Mouse (Mus musculus) neural tube, embryonic 10.5 days (tissue): Measurements from ENCODE around the gene Rrm2.
A peak's percentile ranks its signal among the peaks of the same experiment; 100 is the strongest.
"Not testable (repeated sequence)": the region's sequence is repeated elsewhere in the genome, so short reads cannot be mapped to it uniquely, and the experiment has no call there.

Experiments
- DNase-seq: peaks from one replicate; pipeline ENCODE4 v3.0.0-alpha.2; 2017; ENCODE audit warnings: low spot score; ENCODE audit errors: extremely low spot score

Gene Rrm2

GRCm38 (mm10) chr12:24705502-24706263, 2.4 kb upstream of the Rrm2 start:
- no peak for DNase-seq

GRCm38 (mm10) chr12:24706764-24707479, 1.1 kb upstream of the Rrm2 start:
- peak; percentile 74 for DNase-seq

GRCm38 (mm10) chr12:24707480-24707802, 600 bp upstream of the Rrm2 start:
- peak; percentile 52 for DNase-seq

GRCm38 (mm10) chr12:24708824-24709218, 780 bp downstream of the Rrm2 start:
- no peak for DNase-seq

GRCm38 (mm10) chr12:24709409-24709808, 1.4 kb downstream of the Rrm2 start:
- DNase-seq, result peak; percentile 53

- peak; percentile 56 for DNase-seq
Observed at GRCm38 (mm10) chr12:24709831-24710508, 1.9 kb downstream of the Rrm2 start.

- DNase-seq, result peak; percentile 38
Observed at GRCm38 (mm10) chr12:24710672-24711071, 2.6 kb downstream of the Rrm2 start.

- DNase-seq, result no peak
Observed at GRCm38 (mm10) chr12:24712396-24712795, 4.4 kb downstream of the Rrm2 start.

GRCm38 (mm10) chr12:24714579-24715255, 6.7 kb downstream of the Rrm2 start:
- DNase-seq, result no peak

- DNase-seq, result no peak
Observed at GRCm38 (mm10) chr12:24715268-24715896, 7.3 kb downstream of the Rrm2 start.

GRCm38 (mm10) chr12:24716721-24717301, 8.8 kb downstream of the Rrm2 start:
- peak; percentile 58 for DNase-seq

- no peak for DNase-seq
Observed at GRCm38 (mm10) chr12:24723434-24723833, 15.4 kb downstream of the Rrm2 start.

GRCm38 (mm10) chr12:24723859-24724258, 15.8 kb downstream of the Rrm2 start:
- DNase-seq, result no peak

GRCm38 (mm10) chr12:24724369-24724768, 16.3 kb downstream of the Rrm2 start:
- DNase-seq, result no peak

GRCm38 (mm10) chr12:24734828-24735394, 26.9 kb downstream of the Rrm2 start:
- DNase-seq, result no peak

- DNase-seq, result no peak
Observed at GRCm38 (mm10) chr12:24736956-24737355, 28.9 kb downstream of the Rrm2 start.

GRCm38 (mm10) chr12:24739963-24740362, 31.9 kb downstream of the Rrm2 start:
- DNase-seq, result no peak

- DNase-seq, result not testable (repeated sequence)
Observed at GRCm38 (mm10) chr12:24741535-24741934, 33.5 kb downstream of the Rrm2 start.

- DNase-seq, result no peak
Observed at GRCm38 (mm10) chr12:24744309-24744708, 36.3 kb downstream of the Rrm2 start.

- no peak for DNase-seq
Observed at GRCm38 (mm10) chr12:24746579-24747296, 38.7 kb downstream of the Rrm2 start.
